Mouse (Mus musculus): ENCODE measurements around the gene Cnot2.

DNA sequence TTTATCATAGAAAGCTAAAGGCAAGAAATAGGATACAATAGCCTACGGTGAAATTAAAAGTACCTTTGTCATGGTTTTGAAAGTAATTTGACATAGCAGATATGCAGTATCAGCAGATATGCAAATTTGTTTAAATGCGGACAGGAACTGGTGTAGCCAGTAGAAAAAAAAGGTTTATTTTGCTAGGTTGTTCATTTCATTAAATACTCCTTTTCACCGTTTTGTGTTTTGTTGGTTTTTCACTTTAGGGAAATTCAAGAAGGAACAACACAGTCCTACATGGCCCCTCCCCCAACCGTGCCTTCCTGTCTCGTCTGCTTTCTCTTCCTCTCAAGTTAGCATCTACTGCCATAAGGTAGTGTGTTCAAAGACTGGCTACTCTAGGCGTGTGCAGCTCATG, 1.4 kb upstream of the Cnot2 start:
- TF ChIP-seq CTCF (IDR thresholded peaks at IDR 0.05; ENCODE audit: control insufficient read depth, insufficient read depth, insufficient read length) (no peak), MAX (IDR thresholded peaks at IDR 0.05) (no peak), CEBPB (IDR thresholded peaks at IDR 0.05; ENCODE audit: low read depth) (no peak), MYOG (IDR thresholded peaks at IDR 0.05; ENCODE audit: control insufficient read depth, extremely low read depth, insufficient read length) (no peak), USF1 (IDR thresholded peaks at IDR 0.05; ENCODE audit: low read depth) (no peak), MYOD1 (IDR thresholded peaks at IDR 0.05; ENCODE audit: control insufficient read depth, insufficient read length, low read depth) (no peak), FOSL1 (IDR thresholded peaks at IDR 0.05; ENCODE audit: insufficient read depth, low read length, poor library complexity, severe bottlenecking) (no peak)

Measured in C2C12 (cell line).